Mouse (Mus musculus): Measurements from ENCODE around the gene Lypd6b. TPM values are rescaled to one million over a fixed set of nuclear protein-coding genes. Genes with fewer than 3 reads are reported as not detected.

The Lypd6b gene
- total RNA-seq, 2 experiments from 2014 or later: 6.3 to 7.4 TPM

- Histone ChIP-seq H3K4me3 (no peak overlapping the region), H3K27ac (peak overlapping the region; percentile 7; the same call in 1 of the 2 replicates)
- intact Hi-C loops (cut with DNase I): no loop called here
- peak; percentile 77 for TF ChIP-seq CTCF (IDR thresholded peaks at IDR 0.05)
- peak in 1 of 2 experiments; percentile 68 for DNase-seq (ENCODE audit: extremely low spot score in 1 of 2, low spot score in 2 of 2)
Measured at GRCm38 (mm10) chr2:49748628-49749342, 38.7 kb upstream of the Lypd6b start.

- no peak for DNase-seq (ENCODE audit: extremely low spot score in 1 of 2, low spot score in 2 of 2)
- TF ChIP-seq CTCF (IDR thresholded peaks at IDR 0.05): no peak
- Histone ChIP-seq H3K4me3 (no peak overlapping the region), H3K27ac (peak overlapping the region; percentile 7; the same call in 1 of the 2 replicates)
- intact Hi-C loops (cut with DNase I): no loop called here
Measured at GRCm38 (mm10) chr2:49749730-49750576, 37.5 kb upstream of the Lypd6b start.

- no peak; the same call in none of the 2 replicates for TF ChIP-seq CTCF (IDR thresholded peaks at IDR 0.05)
- no peak overlapping the region for H3K4me3 ChIP-seq
- peak overlapping the region; percentile 47; the same call in 1 of the 2 replicates for H3K27ac ChIP-seq
- no peak for DNase-seq (ENCODE audit: extremely low spot score in 1 of 2, low spot score in 2 of 2)
- intact Hi-C loops (cut with DNase I): no loop called here
Measured at GRCm38 (mm10) chr2:49751544-49752210, 35.8 kb upstream of the Lypd6b start.

DNA sequence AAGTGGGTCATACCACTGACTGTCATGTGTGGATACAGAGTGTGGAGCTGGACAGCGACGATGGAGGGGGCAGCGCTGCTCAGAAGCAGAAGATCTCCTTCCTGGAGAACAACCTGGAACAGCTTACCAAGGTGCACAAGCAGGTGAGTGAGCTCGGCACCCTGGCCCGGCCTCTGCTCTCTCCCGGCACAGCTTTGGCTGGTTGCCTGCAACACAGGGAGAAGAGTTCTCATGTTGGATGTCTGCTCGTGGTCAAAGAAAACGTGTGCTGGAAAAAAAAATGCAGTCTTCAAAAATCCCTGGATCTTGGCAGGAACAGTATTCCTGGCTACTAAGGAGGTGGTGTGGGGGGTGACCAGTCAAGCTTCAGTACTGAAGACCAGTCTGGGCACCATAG, 35.3 kb upstream of the Lypd6b start:
- peak overlapping the region; percentile 47; the same call in 1 of the 2 replicates for H3K27ac ChIP-seq
- H3K4me3 ChIP-seq: no peak overlapping the region
- intact Hi-C loops (cut with DNase I): no loop called here
- no peak for DNase-seq (ENCODE audit: extremely low spot score in 1 of 2, low spot score in 2 of 2)
- TF ChIP-seq CTCF (IDR thresholded peaks at IDR 0.05): no peak

GRCm38 (mm10) chr2:49753062-49753461, 34.4 kb upstream of the Lypd6b start:
- TF ChIP-seq CTCF (IDR thresholded peaks at IDR 0.05): no peak
- intact Hi-C loops (cut with DNase I): no loop called here
- H3K4me3 ChIP-seq: no peak overlapping the region
- no peak overlapping the region for H3K27ac ChIP-seq
- DNase-seq (ENCODE audit: extremely low spot score in 1 of 2, low spot score in 2 of 2): no peak

DNA sequence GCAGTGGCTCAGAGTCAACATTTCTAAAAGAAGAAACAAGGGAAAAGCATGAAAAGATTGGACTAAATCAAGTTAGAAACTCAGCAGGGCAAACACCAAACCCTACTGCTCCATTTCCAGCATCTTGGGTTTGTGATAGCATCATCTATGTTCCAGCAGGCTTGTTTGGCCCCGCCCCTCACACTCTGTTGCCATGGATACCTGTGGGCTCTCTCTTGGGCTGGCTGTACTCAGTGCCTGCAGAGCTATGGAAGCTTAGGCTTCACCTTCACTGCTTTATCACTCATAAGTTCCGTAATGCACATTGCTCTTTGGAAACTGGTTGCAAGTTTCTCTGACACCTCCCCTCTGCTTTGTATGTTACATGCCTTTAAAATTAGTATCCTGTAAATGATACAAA, 32.4 kb upstream of the Lypd6b start:
- no peak overlapping the region for H3K4me3 ChIP-seq
- DNase-seq (ENCODE audit: extremely low spot score in 1 of 2, low spot score in 2 of 2): peak; percentile 46 to 59
- H3K27ac ChIP-seq: no peak overlapping the region
- intact Hi-C loops (cut with DNase I): no loop called here
- TF ChIP-seq CTCF (IDR thresholded peaks at IDR 0.05): no peak

GRCm38 (mm10) chr2:49757616-49758015, 29.9 kb upstream of the Lypd6b start:
- Histone ChIP-seq H3K4me3 (no peak overlapping the region), H3K27ac (no peak overlapping the region)
- DNase-seq (ENCODE audit: extremely low spot score in 1 of 2, low spot score in 2 of 2): no peak
- no peak for TF ChIP-seq CTCF (IDR thresholded peaks at IDR 0.05)
- intact Hi-C loops (cut with DNase I): no loop called here

GRCm38 (mm10) chr2:49764331-49764946, 23.0 kb upstream of the Lypd6b start:
- intact Hi-C loops (cut with DNase I): loop anchor here (1.0 kb wide), 1 partner anchor 508 kb away; no protein-coding TSS in a partner anchor
- no peak overlapping the region for H3K4me3 ChIP-seq
- no peak overlapping the region for H3K27ac ChIP-seq
- peak; percentile 66 for TF ChIP-seq CTCF (IDR thresholded peaks at IDR 0.05)
- no peak for DNase-seq (ENCODE audit: extremely low spot score in 1 of 2, low spot score in 2 of 2)

DNA sequence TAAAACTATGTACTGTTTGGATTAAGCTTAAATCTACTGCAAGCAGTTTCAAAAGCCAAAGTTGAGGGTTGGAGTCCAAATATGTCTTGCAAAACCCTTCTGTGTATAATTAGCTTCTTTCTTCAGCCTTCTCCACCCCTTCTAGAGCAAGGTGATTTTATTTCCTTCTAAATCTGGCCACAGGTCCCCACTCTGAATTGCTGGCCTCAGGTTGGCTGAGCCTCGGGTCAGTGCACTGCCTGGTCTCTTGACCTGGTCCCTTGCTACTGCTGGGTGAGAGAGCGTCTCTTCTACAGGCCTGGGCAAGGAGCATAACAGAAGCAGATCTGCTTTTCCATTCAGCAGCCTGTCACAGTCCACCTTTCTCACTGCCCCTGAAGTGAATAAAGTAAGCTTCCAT, 18.6 kb upstream of the Lypd6b start:
- no peak for TF ChIP-seq CTCF (IDR thresholded peaks at IDR 0.05)
- no peak overlapping the region for H3K27ac ChIP-seq
- intact Hi-C loops (cut with DNase I): no loop called here
- DNase-seq (ENCODE audit: extremely low spot score in 1 of 2, low spot score in 2 of 2): no peak
- H3K4me3 ChIP-seq: no peak overlapping the region

DNA sequence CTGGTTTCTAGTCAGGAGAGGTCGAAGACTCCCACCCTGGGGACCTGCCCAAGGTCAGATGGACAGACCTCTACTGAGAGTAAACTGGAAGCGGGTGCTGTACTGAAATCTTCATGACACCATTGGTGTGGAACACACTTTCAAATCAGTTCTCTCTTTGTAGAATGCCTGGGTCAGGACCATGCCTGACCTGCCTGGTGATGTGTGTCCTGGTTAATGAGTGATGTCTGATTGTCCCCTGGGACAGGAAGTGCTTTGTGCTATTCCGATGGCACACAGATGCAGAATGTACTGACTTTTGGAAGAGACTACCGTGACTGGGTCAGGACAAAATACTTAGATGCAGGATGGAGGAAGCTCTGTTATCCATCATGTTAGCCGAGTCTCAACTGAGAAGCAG, 17.0 kb upstream of the Lypd6b start:
- TF ChIP-seq CTCF (IDR thresholded peaks at IDR 0.05): no peak
- Histone ChIP-seq H3K4me3 (no peak overlapping the region), H3K27ac (no peak overlapping the region)
- intact Hi-C loops (cut with DNase I): loop anchor here (10.0 kb wide), 1 partner anchor 274 kb away; no protein-coding TSS in a partner anchor
- no peak for DNase-seq (ENCODE audit: extremely low spot score in 1 of 2, low spot score in 2 of 2)

DNA sequence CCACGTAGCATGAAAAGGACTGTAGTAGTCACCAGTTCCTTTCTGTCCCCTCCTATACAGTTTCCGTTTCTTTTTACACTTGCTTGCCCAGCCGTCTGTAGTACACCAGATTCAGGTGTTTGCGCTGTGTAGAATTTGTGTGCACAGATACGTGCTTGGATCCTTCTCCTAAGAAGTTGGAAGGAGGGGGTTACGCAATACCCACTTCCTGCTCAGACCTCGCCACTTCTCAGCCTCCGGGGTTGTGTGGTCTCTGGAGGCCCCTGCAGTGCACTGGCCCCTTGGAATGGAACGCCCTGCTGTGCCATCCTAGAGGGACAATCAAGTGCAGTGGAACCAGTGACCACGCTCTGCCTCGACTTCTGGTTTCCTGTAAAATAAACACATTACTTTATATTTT, 16.3 kb upstream of the Lypd6b start:
- no peak for DNase-seq (ENCODE audit: extremely low spot score in 1 of 2, low spot score in 2 of 2)
- Histone ChIP-seq H3K27ac (no peak overlapping the region), H3K4me3 (no peak overlapping the region)
- intact Hi-C loops (cut with DNase I): loop anchor here (10.0 kb wide), 1 partner anchor 274 kb away; no protein-coding TSS in a partner anchor
- no peak for TF ChIP-seq CTCF (IDR thresholded peaks at IDR 0.05)

Data from left cerebral cortex, adult 2 months (tissue).